Mouse (Mus musculus): ENCODE results near the gene Fign. TPM values are rescaled to one million over a fixed set of nuclear protein-coding genes. Genes with fewer than 3 reads are reported as not detected.

Gene Fign
- polyA plus RNA-seq (2015; fragmentation: Nextera tagmentation; extraction: Ambion mirVana): 0.64 and 0.73 TPM in 2 replicates

- WGBS: under 1% methylated on average over 57 of the region's 85 CpGs
- ATAC-seq: peak; percentile 83
- no peaks in the 10 kb centered on the region for H3K27me3 ChIP-seq (replicated peaks; ENCODE audit: control insufficient read depth, insufficient read depth, low read length)
- TF ChIP-seq CTCF (IDR thresholded peaks at IDR 0.05; ENCODE audit: low read depth): peak; percentile 12; the same call in 1 of the 2 replicates
- H3K4me1 ChIP-seq (replicated peaks; ENCODE audit: control insufficient read depth, insufficient read depth, low read length): no peaks in the 10 kb centered on the region
- H3K9me3 ChIP-seq (ENCODE audit: control insufficient read depth): no peaks in the 10 kb centered on the region
- peak within 1 kb of the TSS; percentile 74 for H3K9ac ChIP-seq (ENCODE audit: low read depth, low read length)
- H3K36me3 ChIP-seq (ENCODE audit: control insufficient read depth, insufficient read depth): no peaks in the 10 kb centered on the region
- peak within 1 kb of the TSS; percentile 63 for H3K27ac ChIP-seq (ENCODE audit: low read depth, low read length)
- H3K4me2 ChIP-seq (replicated peaks; ENCODE audit: low read depth): peak within 1 kb of the TSS; percentile 97
- peak within 1 kb of the TSS; percentile 73 for H3K4me3 ChIP-seq (ENCODE audit: low read depth, low read length)
Measured at GRCm38 (mm10) chr2:64097937-64098617, at the start of gene Fign. Gene Fign, minus strand, starts transcription at chr2:64098038.

GRCm38 (mm10) chr2:64133597-64133996, 35.8 kb upstream of the Fign start:
- no peak overlapping the region for H3K4me3 ChIP-seq (ENCODE audit: low read depth, low read length)
- no peak overlapping the region for H3K27ac ChIP-seq (ENCODE audit: low read depth, low read length)
- H3K27me3 ChIP-seq (replicated peaks; ENCODE audit: control insufficient read depth, insufficient read depth, low read length): no peaks in the 10 kb centered on the region
- no peak overlapping the region for H3K4me2 ChIP-seq (replicated peaks; ENCODE audit: low read depth)
- no peaks in the 10 kb centered on the region for H3K4me1 ChIP-seq (replicated peaks; ENCODE audit: control insufficient read depth, insufficient read depth, low read length)
- no peaks in the 10 kb centered on the region for H3K9me3 ChIP-seq (ENCODE audit: control insufficient read depth)
- WGBS: 33% methylated on average over 4 of the region's 4 CpGs
- no peak for TF ChIP-seq CTCF (IDR thresholded peaks at IDR 0.05; ENCODE audit: low read depth)
- no peak overlapping the region for H3K9ac ChIP-seq (ENCODE audit: low read depth, low read length)
- no peaks in the 10 kb centered on the region for H3K36me3 ChIP-seq (ENCODE audit: control insufficient read depth, insufficient read depth)
- no peak for ATAC-seq

GRCm38 (mm10) chr2:64120495-64120894, 22.7 kb upstream of the Fign start:
- no peaks in the 10 kb centered on the region for H3K9me3 ChIP-seq (ENCODE audit: control insufficient read depth)
- H3K36me3 ChIP-seq (ENCODE audit: control insufficient read depth, insufficient read depth): no peaks in the 10 kb centered on the region
- ATAC-seq: no peak
- H3K27ac ChIP-seq (ENCODE audit: low read depth, low read length): no peak overlapping the region
- 91% methylated on average over 5 of the region's 5 CpGs for WGBS
- H3K4me3 ChIP-seq (ENCODE audit: low read depth, low read length): no peak overlapping the region
- H3K27me3 ChIP-seq (replicated peaks; ENCODE audit: control insufficient read depth, insufficient read depth, low read length): no peaks in the 10 kb centered on the region
- no peaks in the 10 kb centered on the region for H3K4me1 ChIP-seq (replicated peaks; ENCODE audit: control insufficient read depth, insufficient read depth, low read length)
- TF ChIP-seq CTCF (IDR thresholded peaks at IDR 0.05; ENCODE audit: low read depth): no peak
- H3K4me2 ChIP-seq (replicated peaks; ENCODE audit: low read depth): no peak overlapping the region
- no peak overlapping the region for H3K9ac ChIP-seq (ENCODE audit: low read depth, low read length)

- Histone ChIP-seq H3K4me2 (replicated peaks; ENCODE audit: low read depth) (no peak overlapping the region), H3K9ac (ENCODE audit: low read depth, low read length) (no peak overlapping the region), H3K4me1 (replicated peaks; ENCODE audit: control insufficient read depth, insufficient read depth, low read length) (no peaks in the 10 kb centered on the region), H3K36me3 (ENCODE audit: control insufficient read depth, insufficient read depth) (no peaks in the 10 kb centered on the region), H3K9me3 (ENCODE audit: control insufficient read depth) (no peaks in the 10 kb centered on the region), H3K27ac (ENCODE audit: low read depth, low read length) (no peak overlapping the region), H3K27me3 (replicated peaks; ENCODE audit: control insufficient read depth, insufficient read depth, low read length) (no peaks in the 10 kb centered on the region), H3K4me3 (ENCODE audit: low read depth, low read length) (no peak overlapping the region)
- TF ChIP-seq CTCF (IDR thresholded peaks at IDR 0.05; ENCODE audit: low read depth): no peak
- ATAC-seq: no peak
- WGBS: 79% methylated on average over 7 of the region's 7 CpGs
Measured at GRCm38 (mm10) chr2:64116613-64117012, 18.8 kb upstream of the Fign start.

GRCm38 (mm10) chr2:64111133-64111532, 13.3 kb upstream of the Fign start:
- no peak overlapping the region for H3K27ac ChIP-seq (ENCODE audit: low read depth, low read length)
- no peaks in the 10 kb centered on the region for H3K36me3 ChIP-seq (ENCODE audit: control insufficient read depth, insufficient read depth)
- H3K9me3 ChIP-seq (ENCODE audit: control insufficient read depth): no peaks in the 10 kb centered on the region
- TF ChIP-seq CTCF (IDR thresholded peaks at IDR 0.05; ENCODE audit: low read depth): no peak
- no peak overlapping the region for H3K9ac ChIP-seq (ENCODE audit: low read depth, low read length)
- H3K4me2 ChIP-seq (replicated peaks; ENCODE audit: low read depth): no peak overlapping the region
- H3K4me1 ChIP-seq (replicated peaks; ENCODE audit: control insufficient read depth, insufficient read depth, low read length): no peaks in the 10 kb centered on the region
- H3K27me3 ChIP-seq (replicated peaks; ENCODE audit: control insufficient read depth, insufficient read depth, low read length): no peaks in the 10 kb centered on the region
- no peak overlapping the region for H3K4me3 ChIP-seq (ENCODE audit: low read depth, low read length)
- 83% methylated on average over 3 of the region's 3 CpGs for WGBS
- no peak for ATAC-seq

GRCm38 (mm10) chr2:64109860-64110259, 12.0 kb upstream of the Fign start:
- 87% methylated on average over 4 of the region's 4 CpGs for WGBS
- H3K4me1 ChIP-seq (replicated peaks; ENCODE audit: control insufficient read depth, insufficient read depth, low read length): no peaks in the 10 kb centered on the region
- no peak for TF ChIP-seq CTCF (IDR thresholded peaks at IDR 0.05; ENCODE audit: low read depth)
- no peak overlapping the region for H3K4me3 ChIP-seq (ENCODE audit: low read depth, low read length)
- ATAC-seq: no peak
- H3K27ac ChIP-seq (ENCODE audit: low read depth, low read length): no peak overlapping the region
- H3K4me2 ChIP-seq (replicated peaks; ENCODE audit: low read depth): no peak overlapping the region
- no peaks in the 10 kb centered on the region for H3K36me3 ChIP-seq (ENCODE audit: control insufficient read depth, insufficient read depth)
- H3K9me3 ChIP-seq (ENCODE audit: control insufficient read depth): no peaks in the 10 kb centered on the region
- H3K27me3 ChIP-seq (replicated peaks; ENCODE audit: control insufficient read depth, insufficient read depth, low read length): no peaks in the 10 kb centered on the region
- H3K9ac ChIP-seq (ENCODE audit: low read depth, low read length): no peak overlapping the region
